ENCODE assay signal across 29 mouse cellular contexts in genomic region chr6:118215676-118216075, GRCm38 (mm10). TPM values are rescaled to one million over a fixed set of nuclear protein-coding genes. Genes with fewer than 3 reads are reported as not detected.
DNase-seq lines count a peak whose midpoint lies in the region; ATAC-seq lines count a peak whose summit lies in the region.
"Had no signal": no experiment of that assay in that cellular context is flagged by ENCODE, and none has a peak within 500 bp of the region (broad histone marks: within the 10 kb centered on the region; RNA-seq: fewer than 3 reads in every experiment).

No protein-coding gene starts in this region.

- intact Hi-C loops in left cerebral cortex, postnatal 25 days (cut with DNase I) = no loop called here

- no peak overlapping the region for H3K27ac ChIP-seq in liver, embryonic 12.5 days
- H3K27ac ChIP-seq: embryonic facial prominence, embryonic 10.5 days; embryonic facial prominence, embryonic 13.5 days; forebrain, embryonic 13.5 days; gastrocnemius, adult 2 months; heart, adult 2 months; hindbrain, embryonic 10.5 days; hindbrain, embryonic 13.5 days; intestine, embryonic 15.5 days had no signal

- no peaks in the 10 kb centered on the region for H3K27me3 ChIP-seq in liver, embryonic 12.5 days (replicated peaks)
- H3K27me3 ChIP-seq: embryonic facial prominence, embryonic 13.5 days; forebrain, embryonic 13.5 days; hindbrain, embryonic 13.5 days; intestine, embryonic 15.5 days had no signal

- no peaks in the 10 kb centered on the region for H3K36me3 ChIP-seq in liver, embryonic 12.5 days
- H3K36me3 ChIP-seq: embryonic facial prominence, embryonic 10.5 days; embryonic facial prominence, embryonic 13.5 days; hindbrain, embryonic 10.5 days; hindbrain, embryonic 13.5 days; intestine, embryonic 15.5 days had no signal

- ATAC-seq in liver, embryonic 12.5 days = no peak
- ATAC-seq: activated CD4-positive, CD25-positive, alpha-beta regulatory T cell, adult 4 months; CD4-positive, CD25-positive, alpha-beta regulatory T cell, adult 4 months; forebrain, embryonic 13.5 days; forebrain, embryonic 16.5 days; hindbrain, embryonic 16.5 days; intestine, embryonic 15.5 days had no signal

- H3K4me1 ChIP-seq in liver, embryonic 12.5 days = no peaks in the 10 kb centered on the region
- H3K4me1 ChIP-seq: embryonic facial prominence, embryonic 10.5 days; embryonic facial prominence, embryonic 13.5 days; forebrain, embryonic 13.5 days; hindbrain, embryonic 10.5 days; hindbrain, embryonic 13.5 days; intestine, embryonic 15.5 days had no signal

- H3K4me3 ChIP-seq in liver, embryonic 12.5 days = no peak overlapping the region
- H3K4me3 ChIP-seq: embryonic facial prominence, embryonic 10.5 days; embryonic facial prominence, embryonic 13.5 days; erythroblast, embryonic 14.5 days; forebrain, embryonic 13.5 days; gastrocnemius, adult 2 months; heart, adult 2 months; hindbrain, embryonic 10.5 days; hindbrain, embryonic 13.5 days; intestine, embryonic 15.5 days had no signal

- 65% methylated on average over 9 of the region's 9 CpGs for WGBS in liver, embryonic 12.5 days (ENCODE audit: insufficient replicate concordance)

- H3K9ac ChIP-seq in liver, embryonic 12.5 days = no peak overlapping the region
- H3K9ac ChIP-seq: embryonic facial prominence, embryonic 13.5 days; forebrain, embryonic 13.5 days; hindbrain, embryonic 13.5 days; intestine, embryonic 15.5 days had no signal

- DNase-seq in liver (peak; percentile 0), ES-CJ7 (ENCODE audit: low read depth, low spot score) (peak; percentile 32), WW6 (ENCODE audit: low read depth, low spot score) (peak; percentile 16)
- DNase-seq in layer of hippocampus, postnatal 14 days (ENCODE audit: low spot score in 2 of 2) = no peak
- DNase-seq in left cerebral cortex, postnatal 25 days (ENCODE audit: low spot score in 2 of 2) = no peak
- DNase-seq: adrenal gland, adult 8-10 months; adrenal gland, postnatal 25 days; cerebellum, adult 11-12 months; cerebellum, adult 8-10 months; cerebellum, postnatal 10 days; cerebellum, postnatal 36 days; embryo, embryonic 11 days; heart, adult 2 months; heart, postnatal 36 days; kidney, adult 2 months had no signal

- H3K4me2 ChIP-seq in liver, embryonic 12.5 days = no peak overlapping the region
- H3K4me2 ChIP-seq: embryonic facial prominence, embryonic 13.5 days; forebrain, embryonic 13.5 days; heart, embryonic 11.5 days; hindbrain, embryonic 13.5 days; intestine, embryonic 15.5 days had no signal

- H3K9me3 ChIP-seq in liver, embryonic 12.5 days (replicated peaks) = no peaks in the 10 kb centered on the region
- H3K9me3 ChIP-seq: embryonic facial prominence, embryonic 10.5 days; embryonic facial prominence, embryonic 13.5 days; forebrain, embryonic 13.5 days; hindbrain, embryonic 10.5 days; hindbrain, embryonic 13.5 days; intestine, embryonic 15.5 days had no signal

RNA-seq across cellular contexts. Expression of gene Ret, which starts 18.2 kb away (rescaled TPM):
- polyA plus RNA-seq in liver, embryonic 12.5 days (2016; fragmentation: Nextera tagmentation; extraction: Ambion mirVana) = 0.45 TPM in 1 of 2 replicates, not detected in the other
- 1 to 10 TPM; 4.8 to 4.9 TPM for total RNA-seq in layer of hippocampus, postnatal 14 days (2021)
- 1 to 10 TPM; 4.1 TPM for total RNA-seq in left cerebral cortex, postnatal 25 days (2021)
- polyA plus RNA-seq: erythroblast, embryonic 14.5 days had no signal

Comparison
In these comparisons a context has a peak if more than half of its experiments do, and no peak if none do; other contexts are left out.
1. DNase-seq: peak in liver (single experiment), ES-CJ7 (single experiment) and WW6 (single experiment); none in layer of hippocampus, postnatal 14 days (0 of 2) and left cerebral cortex, postnatal 25 days (0 of 2).